Mouse (Mus musculus): ENCODE results near the gene Gga3. TPM values are rescaled to one million over a fixed set of nuclear protein-coding genes. Genes with fewer than 3 reads are reported as not detected.
A peak's percentile ranks its signal among the peaks of the same experiment; 100 is the strongest.

Gene Gga3
- total and polyA plus RNA-seq, 3 experiments: 7.7 to 39.8 (median 18.7) TPM

GRCm38 (mm10) chr11:115598309-115598708 lies 5.5 kb downstream of the Gga3 start:
- Histone ChIP-seq H3K79me2 (replicated peaks; ENCODE audit: control insufficient read depth, extremely low read depth, insufficient read depth, poor library complexity, severe bottlenecking) (peaks cover 76% of the 10 kb centered on the region), H3K4me1 (ENCODE audit: control insufficient read depth in 1 of 2, insufficient read depth in 2 of 2) (peaks cover 12 to 33% of the 10 kb centered on the region in 2 experiments), H3K9ac (ENCODE audit: insufficient read depth, low read depth) (no peak overlapping the region), H3K27me3 (replicated peaks) (no peaks in the 10 kb centered on the region), H3K27ac (ENCODE audit: insufficient read depth, low read depth) (no peak overlapping the region), H3K9me3 (replicated peaks; ENCODE audit: low read length) (no peaks in the 10 kb centered on the region), H3K4me3 (replicated peaks in 1 of 3; ENCODE audit: low read depth in 2 of 3, low read length in 2 of 3, poor library complexity in 1 of 3) (no peak overlapping the region), H3K4me2 (ENCODE audit: insufficient read depth, low read depth, poor library complexity, severe bottlenecking) (no peak overlapping the region), H3K36me3 (replicated peaks in 1 of 2; ENCODE audit: control insufficient read depth in 1 of 2, insufficient read depth in 1 of 2, low read length in 1 of 2) (peaks cover 48 to 80% of the 10 kb centered on the region in 2 experiments)
- dilution Hi-C loops (cut with MboI; ENCODE audit: extremely low pct_ligation_motif_present, extremely low pct_unique_long_range_greater_than_20kb, low sequenced_read_pairs) (no loop called here), in situ Hi-C loops (cut with MboI; ENCODE audit: low pct_ligation_motif_present, low pct_unique_long_range_greater_than_20kb, low sequenced_read_pairs) (no loop called here)
- DNase-seq (ENCODE audit: extremely low read depth): no peak
- TF ChIP-seq EP300 (IDR thresholded peaks at IDR 0.05; ENCODE audit: low read length): no peak
- no peak for TF ChIP-seq ZC3H11A (IDR thresholded peaks at IDR 0.05; ENCODE audit: low read depth, low read length)
- no peak for TF ChIP-seq RAD21 (IDR thresholded peaks at IDR 0.05; ENCODE audit: low read depth, low read length)
- TF ChIP-seq TCF12 (IDR thresholded peaks at IDR 0.05; ENCODE audit: low read depth, low read length): no peak
- TF ChIP-seq POLR2A (IDR thresholded peaks at IDR 0.05; ENCODE audit: low read depth, low read length): no peak
- TF ChIP-seq CHD1 (IDR thresholded peaks at IDR 0.05; ENCODE audit: low read depth, low read length): no peak
- TF ChIP-seq MAFK (IDR thresholded peaks at IDR 0.05; ENCODE audit: insufficient replicate concordance, low read length): no peak
- no peak for TF ChIP-seq CHD2 (IDR thresholded peaks at IDR 0.05; ENCODE audit: low read length)
- no peak for TF ChIP-seq HCFC1 (IDR thresholded peaks at IDR 0.05; ENCODE audit: low read depth, low read length)
- no peak for TF ChIP-seq MYC (IDR thresholded peaks at IDR 0.05; ENCODE audit: low read depth, low read length)
- TF ChIP-seq SIN3A (IDR thresholded peaks at IDR 0.05; ENCODE audit: low read length): no peak
- no peak for TF ChIP-seq POLR2AphosphoS2 (IDR thresholded peaks at IDR 0.05; ENCODE audit: low read depth, low read length)
- no peak for TF ChIP-seq USF1 (IDR thresholded peaks at IDR 0.05; ENCODE audit: low read depth, low read length)
- no peak for TF ChIP-seq NRF1 (IDR thresholded peaks at IDR 0.05; ENCODE audit: low read depth, low read length)
- no peak for TF ChIP-seq SMC3 (IDR thresholded peaks at IDR 0.05; ENCODE audit: low read depth, low read length)
- no peak for TF ChIP-seq MEF2A (IDR thresholded peaks at IDR 0.05; ENCODE audit: borderline replicate concordance, low read depth, low read length)

- Histone ChIP-seq H3K79me2 (replicated peaks; ENCODE audit: control insufficient read depth, extremely low read depth, insufficient read depth, poor library complexity, severe bottlenecking) (peaks cover 45% of the 10 kb centered on the region), H3K9me3 (replicated peaks; ENCODE audit: low read length) (no peaks in the 10 kb centered on the region), H3K4me3 (replicated peaks in 1 of 3; ENCODE audit: low read depth in 2 of 3, low read length in 2 of 3, poor library complexity in 1 of 3) (no peak overlapping the region), H3K4me1 (ENCODE audit: control insufficient read depth in 1 of 2, insufficient read depth in 2 of 2) (peaks cover 0 to 25% of the 10 kb centered on the region in 2 experiments; a peak in 3 of 4 replicates), H3K27me3 (replicated peaks) (no peaks in the 10 kb centered on the region), H3K9ac (ENCODE audit: insufficient read depth, low read depth) (no peak overlapping the region), H3K4me2 (ENCODE audit: insufficient read depth, low read depth, poor library complexity, severe bottlenecking) (no peak overlapping the region), H3K27ac (ENCODE audit: insufficient read depth, low read depth) (no peak overlapping the region), H3K36me3 (replicated peaks in 1 of 2; ENCODE audit: control insufficient read depth in 1 of 2, insufficient read depth in 1 of 2, low read length in 1 of 2) (peaks cover 67 to 89% of the 10 kb centered on the region in 2 experiments)
- dilution Hi-C loops (cut with MboI; ENCODE audit: extremely low pct_ligation_motif_present, extremely low pct_unique_long_range_greater_than_20kb, low sequenced_read_pairs) (no loop called here), in situ Hi-C loops (cut with MboI; ENCODE audit: low pct_ligation_motif_present, low pct_unique_long_range_greater_than_20kb, low sequenced_read_pairs) (no loop called here)
- TF ChIP-seq POLR2AphosphoS2 (IDR thresholded peaks at IDR 0.05; ENCODE audit: low read depth, low read length): no peak
- no peak for TF ChIP-seq SMC3 (IDR thresholded peaks at IDR 0.05; ENCODE audit: low read depth, low read length)
- peak in 1 of 2 experiments; percentile 33; a peak in 2 of 4 replicates for TF ChIP-seq CTCF (conservative IDR thresholded peaks at IDR 0.05 in 1 of 2, IDR thresholded peaks at IDR 0.05 in 1 of 2; ENCODE audit: low read depth in 2 of 2, low read length in 2 of 2)
- no peak for DNase-seq (ENCODE audit: extremely low read depth)
Measured at GRCm38 (mm10) chr11:115595209-115595608, 8.6 kb downstream of the Gga3 start.
